Comparison of ENCODE assay signal across 17 mouse cellular contexts in genomic region chr13:116575274-116575957, GRCm38 (mm10).
A peak's percentile ranks its signal among the peaks of the same experiment; 100 is the strongest.
DNase-seq lines count a peak whose midpoint lies in the region; ATAC-seq lines count a peak whose summit lies in the region.
"Had no signal": no experiment of that assay in that cellular context is flagged by ENCODE, and none has a peak within 500 bp of the region (broad histone marks: within the 10 kb centered on the region; RNA-seq: fewer than 3 reads in every experiment).

No protein-coding gene starts in this region.

- no peak overlapping the region for H3K27ac ChIP-seq in embryonic facial prominence, embryonic 11.5 days (replicated peaks; ENCODE audit: low read depth, low read length)
- no peak overlapping the region for H3K27ac ChIP-seq in hindbrain, embryonic 11.5 days (ENCODE audit: low read depth, low read length)
- no peak overlapping the region for H3K27ac ChIP-seq in midbrain, embryonic 13.5 days
- H3K27ac ChIP-seq: embryonic facial prominence, embryonic 13.5 days; limb, embryonic 13.5 days; macrophage had no signal

- no peaks in the 10 kb centered on the region for H3K36me3 ChIP-seq in embryonic facial prominence, embryonic 11.5 days (replicated peaks; ENCODE audit: control insufficient read depth, insufficient read depth, low read depth, low read length)
- no peaks in the 10 kb centered on the region for H3K36me3 ChIP-seq in hindbrain, embryonic 11.5 days (ENCODE audit: control insufficient read depth, insufficient read depth, low read length)
- H3K36me3 ChIP-seq in midbrain, embryonic 13.5 days: no peaks in the 10 kb centered on the region
- H3K36me3 ChIP-seq: embryonic facial prominence, embryonic 13.5 days; limb, embryonic 13.5 days had no signal

- no peaks in the 10 kb centered on the region for H3K4me1 ChIP-seq in embryonic facial prominence, embryonic 11.5 days (ENCODE audit: control insufficient read depth, insufficient read depth, low read length)
- no peaks in the 10 kb centered on the region for H3K4me1 ChIP-seq in hindbrain, embryonic 11.5 days (replicated peaks; ENCODE audit: control insufficient read depth, insufficient read depth, low read length)
- peaks cover 6% of the 10 kb centered on the region; the same call in 1 of the 2 replicates for H3K4me1 ChIP-seq in midbrain, embryonic 13.5 days (replicated peaks)
- H3K4me1 ChIP-seq: embryonic facial prominence, embryonic 13.5 days; limb, embryonic 13.5 days had no signal

- H3K4me2 ChIP-seq in embryonic facial prominence, embryonic 11.5 days (ENCODE audit: low read depth, low read length): no peak overlapping the region
- no peak overlapping the region for H3K4me2 ChIP-seq in hindbrain, embryonic 11.5 days (replicated peaks; ENCODE audit: low read depth, low read length)
- H3K4me2 ChIP-seq in midbrain, embryonic 13.5 days (replicated peaks): no peak overlapping the region; the same call in 1 of the 2 replicates
- H3K4me2 ChIP-seq: embryonic facial prominence, embryonic 13.5 days; limb, embryonic 13.5 days had no signal

- 25% methylated on average over 11 of the region's 11 CpGs for WGBS in embryonic facial prominence, embryonic 11.5 days
- 20% methylated on average over 11 of the region's 11 CpGs for WGBS in hindbrain, embryonic 11.5 days
- 17% methylated on average over 11 of the region's 11 CpGs for WGBS in midbrain, embryonic 13.5 days

- ATAC-seq in embryonic facial prominence, embryonic 11.5 days (replicated peaks; ENCODE audit: insufficient number of reproducible peaks, low FRiP score, low TSS enrichment, low read depth): peak; percentile 81
- ATAC-seq in hindbrain, embryonic 11.5 days (ENCODE audit: low FRiP score): peak; percentile 96
- peak; percentile 98 for ATAC-seq in midbrain, embryonic 13.5 days
- ATAC-seq in megakaryocyte progenitor cell, adult 5-6 weeks (replicated peaks; ENCODE audit: poor library complexity): no peak
- ATAC-seq in inflammation-experienced regulatory T-cells, adult 6 months: no peak

- no peaks in the 10 kb centered on the region for H3K27me3 ChIP-seq in embryonic facial prominence, embryonic 11.5 days (ENCODE audit: control insufficient read depth, insufficient read depth, low read length)
- H3K27me3 ChIP-seq in hindbrain, embryonic 11.5 days (ENCODE audit: control insufficient read depth, insufficient read depth, low read length): peaks cover 7% of the 10 kb centered on the region
- H3K27me3 ChIP-seq in midbrain, embryonic 13.5 days: peaks cover 52% of the 10 kb centered on the region
- H3K27me3 ChIP-seq: embryonic facial prominence, embryonic 13.5 days; limb, embryonic 13.5 days had no signal

- peak; percentile 3 for DNase-seq in Muller cell, postnatal 12 days (ENCODE audit: inconsistent ontology term)
- peak; percentile 39 for DNase-seq in embryonic facial prominence, embryonic 11.5 days (ENCODE audit: low spot score)
- peak; percentile 71 for DNase-seq in hindbrain, embryonic 11.5 days (ENCODE audit: low spot score)
- DNase-seq in c-Kit-positive CD71-positive TER-119-positive erythroid progenitor cells, embryonic 14.5 days (ENCODE audit: low spot score): no peak
- no peak for DNase-seq in adrenal gland, adult (ENCODE audit: inconsistent age in 2 of 2, low spot score in 1 of 2)
- DNase-seq: adrenal gland, postnatal 14 days; cerebellum, adult 11 months; heart, postnatal 36 days; kidney, adult 8-10 months; lung, adult 18-20 months; right cerebral cortex, adult 18-20 months had no signal

- no peak overlapping the region for H3K9ac ChIP-seq in embryonic facial prominence, embryonic 11.5 days (replicated peaks; ENCODE audit: low read length)
- no peak overlapping the region for H3K9ac ChIP-seq in hindbrain, embryonic 11.5 days (ENCODE audit: low read depth, low read length)
- H3K9ac ChIP-seq in midbrain, embryonic 13.5 days (replicated peaks): no peak overlapping the region
- H3K9ac ChIP-seq: embryonic facial prominence, embryonic 13.5 days; limb, embryonic 13.5 days had no signal

- H3K4me3 ChIP-seq in embryonic facial prominence, embryonic 11.5 days (ENCODE audit: low read depth, low read length): no peak overlapping the region
- no peak overlapping the region for H3K4me3 ChIP-seq in hindbrain, embryonic 11.5 days (ENCODE audit: low read depth, low read length)
- H3K4me3 ChIP-seq in midbrain, embryonic 13.5 days (replicated peaks): no peak overlapping the region
- H3K4me3 ChIP-seq: embryonic facial prominence, embryonic 13.5 days; limb, embryonic 13.5 days had no signal

- no peaks in the 10 kb centered on the region for H3K9me3 ChIP-seq in embryonic facial prominence, embryonic 11.5 days (replicated peaks; ENCODE audit: control insufficient read depth, low read length)
- 0 out of 2 replicates have a peak, but pooled peaks cover 3% of the 10 kb centered on the region for H3K9me3 ChIP-seq in hindbrain, embryonic 11.5 days (ENCODE audit: control insufficient read depth, low read length)
- peaks cover 10% of the 10 kb centered on the region; the same call in 1 of the 2 replicates for H3K9me3 ChIP-seq in midbrain, embryonic 13.5 days
- H3K9me3 ChIP-seq: embryonic facial prominence, embryonic 13.5 days; limb, embryonic 13.5 days had no signal

Comparison
In these comparisons a context has a peak if more than half of its experiments do, and no peak if none do; other contexts are left out.
1. DNase-seq: peak in Muller cell, postnatal 12 days (single experiment), embryonic facial prominence, embryonic 11.5 days (single experiment) and hindbrain, embryonic 11.5 days (single experiment); none in c-Kit-positive CD71-positive TER-119-positive erythroid progenitor cells, embryonic 14.5 days (single experiment) and adrenal gland, adult (0 of 2).
2. ATAC-seq: peak in embryonic facial prominence, embryonic 11.5 days (single experiment), hindbrain, embryonic 11.5 days (single experiment) and midbrain, embryonic 13.5 days (single experiment); none in megakaryocyte progenitor cell, adult 5-6 weeks (single experiment) and inflammation-experienced regulatory T-cells, adult 6 months (single experiment).